Mouse (Mus musculus) CH12.LX (cell line): ENCODE results near the gene Zhx3.
A peak's percentile ranks its signal among the peaks of the same experiment; 100 is the strongest.

Experiments used
- CTCF ChIP-seq, 2 experiments: IDR thresholded peaks in 1 of 2; conservative IDR thresholded peaks in 1 of 2; 2 replicates each; pipeline ENCODE4 v1.5.1; 2011 to 2012; ENCODE audit warnings: low read depth in 2 of 2, low read length in 2 of 2, improper control_type of control experiment in 1 of 2, inconsistent platforms in 1 of 2, mild to moderate bottlenecking in 1 of 2, moderate library complexity in 1 of 2
- EP300 ChIP-seq: IDR thresholded peaks from 2 replicates; pipeline ENCODE4 v1.6.1; 2011; ENCODE audit warnings: low read length, improper control_type of control experiment
- JUND ChIP-seq: conservative IDR thresholded peaks from 2 replicates; pipeline ENCODE4 v1.6.1; 2011; ENCODE audit warnings: low read depth, low read length, improper control_type of control experiment
- POLR2A ChIP-seq: IDR thresholded peaks from 2 replicates; pipeline ENCODE4 v1.6.1; 2011; ENCODE audit warnings: low read depth, mild to moderate bottlenecking, improper control_type of control experiment, low read length
- SMC3 ChIP-seq: IDR thresholded peaks from 2 replicates; pipeline ENCODE4 v1.6.1; 2011; ENCODE audit warnings: low read depth, low read length, improper control_type of control experiment
- USF1 ChIP-seq: IDR thresholded peaks from 2 replicates; pipeline ENCODE4 v1.6.1; 2014; ENCODE audit warnings: low read depth, mild to moderate bottlenecking, inconsistent platforms, low read length, improper control_type of control experiment
- ZC3H11A ChIP-seq: IDR thresholded peaks from 2 replicates; pipeline ENCODE4 v1.6.1; 2012; ENCODE audit warnings: low read depth, mild to moderate bottlenecking, inconsistent platforms, low read length, improper control_type of control experiment
- ZMIZ1 ChIP-seq: IDR thresholded peaks from 2 replicates; pipeline ENCODE4 v1.6.1; 2012; ENCODE audit warnings: low read depth, mild to moderate bottlenecking, inconsistent platforms, low read length, improper control_type of control experiment

- TF ChIP-seq CTCF (conservative IDR thresholded peaks at IDR 0.05 in 1 of 2, IDR thresholded peaks at IDR 0.05 in 1 of 2; ENCODE audit: low read depth in 2 of 2, low read length in 2 of 2) = peak in 1 of 2 experiments; percentile 49; a peak in 2 of 4 replicates
- no peak for TF ChIP-seq POLR2A
- no peak for TF ChIP-seq USF1
- no peak for TF ChIP-seq SMC3
- TF ChIP-seq JUND = no peak
- TF ChIP-seq ZMIZ1 = no peak
- TF ChIP-seq ZC3H11A = no peak
- no peak for TF ChIP-seq EP300
These were observed 146.6 kb downstream of the Zhx3 start for GRCm38 (mm10) chr2:160725877-160726864.
